Mouse (Mus musculus) stomach, embryonic 15.5 days (tissue): ENCODE results near the gene Parp14. TPM values are rescaled to one million over a fixed set of nuclear protein-coding genes. Genes with fewer than 3 reads are reported as not detected.
A peak's percentile ranks its signal among the peaks of the same experiment; 100 is the strongest.
"Not testable (repeated sequence)": the region's sequence is repeated elsewhere in the genome, so short reads cannot be mapped to it uniquely, and the experiment has no call there.

ENCODE experiments used
- ATAC-seq: fragments of 200-750 bp; cut with Nextera tagmentation; 2 replicates; pipeline ENCODE4 v1.8.0; 2017; ENCODE audit warnings: low read depth, moderate number of reproducible peaks, moderate TSS enrichment; ENCODE audit not compliant: insufficient read depth, low FRiP score
- H3K27ac ChIP-seq: fragments of 300-500 bp; sonication (generic); 2 replicates; pipeline ENCODE4 v1.5.1; 2015; ENCODE audit warnings: mild to moderate bottlenecking, inconsistent platforms
- H3K27me3 ChIP-seq: fragments of 300-500 bp; sonication (generic); replicated peaks from 2 replicates; pipeline ENCODE4 v1.6.1; 2015; ENCODE audit warnings: inconsistent platforms
- H3K36me3 ChIP-seq: fragments of 300-500 bp; sonication (generic); 2 replicates; pipeline ENCODE4 v1.6.1; 2015; ENCODE audit warnings: inconsistent platforms
- H3K4me1 ChIP-seq: fragments of 300-500 bp; sonication (generic); 2 replicates; pipeline ENCODE4 v1.6.1; 2015; ENCODE audit warnings: inconsistent platforms
- H3K4me2 ChIP-seq: fragments of 300-500 bp; sonication (generic); 2 replicates; pipeline ENCODE4 v1.6.1; 2015; ENCODE audit warnings: mild to moderate bottlenecking, inconsistent platforms
- H3K4me3 ChIP-seq: fragments of 300-500 bp; sonication (generic); replicated peaks from 2 replicates; pipeline ENCODE4 v1.5.1; 2015; ENCODE audit warnings: inconsistent platforms
- H3K9ac ChIP-seq: fragments of 300-500 bp; sonication (generic); 2 replicates; pipeline ENCODE4 v1.6.1; 2015; ENCODE audit warnings: inconsistent platforms
- H3K9me3 ChIP-seq: fragments of 300-500 bp; sonication (generic); 2 replicates; pipeline ENCODE4 v1.6.1; 2016; ENCODE audit warnings: inconsistent platforms
- WGBS: fragments of 180-500 bp; shearing (Covaris S2); methylation state at CpG from one replicate; pipeline ENCODE4 v1.1.7; 2015; 5-methylcytosine and 5-hydroxymethylcytosine counted together
- polyA plus RNA-seq: library from polyadenylated mRNA; unstranded; fragments of >200 nt; fragmentation: Nextera tagmentation; extraction: Ambion mirVana; gene quantifications from 2 replicates; pipeline ENCODE4 v1.2.1, GENCODE M21; 2015

Gene Parp14
- polyA plus RNA-seq, 1 experiment from 2014 or later: 1.8 TPM

DNA sequence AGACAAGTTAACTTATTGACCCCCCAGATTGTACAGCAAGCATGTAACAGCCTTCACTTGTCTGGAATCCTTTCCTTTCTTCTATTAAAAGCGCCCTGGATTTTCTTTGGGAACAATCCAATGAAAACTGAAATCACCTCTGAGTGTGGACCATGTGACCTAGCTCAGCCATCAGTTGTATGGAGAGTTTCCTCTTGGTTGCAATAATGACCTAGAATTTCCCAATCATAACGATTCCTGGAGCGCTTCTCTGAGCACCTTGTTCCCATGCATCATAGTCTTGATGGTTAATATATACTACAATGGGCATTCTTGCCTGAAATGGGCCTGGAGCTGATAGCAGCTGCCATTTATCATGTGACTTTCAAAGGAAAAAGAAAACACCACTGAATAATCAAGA lies 29.2 kb upstream of the Parp14 start:
- no peak overlapping the region for H3K9ac ChIP-seq
- H3K27me3 ChIP-seq: no peaks in the 10 kb centered on the region
- H3K36me3 ChIP-seq: no peaks in the 10 kb centered on the region
- no peaks in the 10 kb centered on the region for H3K4me1 ChIP-seq
- WGBS: 67% methylated on average over 3 of the region's 3 CpGs
- no peak overlapping the region for H3K4me2 ChIP-seq
- no peak overlapping the region for H3K4me3 ChIP-seq
- ATAC-seq: no peak
- no peak overlapping the region for H3K27ac ChIP-seq
- no peaks in the 10 kb centered on the region for H3K9me3 ChIP-seq

DNA sequence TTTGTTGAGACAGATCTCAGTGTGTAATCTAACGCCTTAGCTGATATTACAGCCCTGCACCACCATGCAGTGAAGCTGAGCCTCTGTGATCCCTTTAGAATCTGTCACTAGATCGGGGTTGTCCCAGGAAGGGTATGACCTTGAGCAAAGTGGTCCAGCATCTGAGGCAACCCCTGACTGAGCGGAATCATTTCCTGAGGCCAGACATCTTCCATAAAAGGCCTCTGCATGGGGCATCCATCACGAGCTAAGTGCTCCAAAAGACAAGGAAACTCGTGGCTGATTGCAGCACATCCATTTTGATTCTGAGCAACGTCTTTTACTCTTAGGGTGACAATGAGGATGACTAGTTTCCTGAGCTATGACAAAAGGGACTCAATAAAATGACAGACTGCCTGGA lies 23.7 kb upstream of the Parp14 start:
- no peak for ATAC-seq
- no peak overlapping the region for H3K4me2 ChIP-seq

GRCm38 (mm10) chr16:35891603-35892002 lies 20.3 kb upstream of the Parp14 start:
- H3K9ac ChIP-seq, H3K27me3 ChIP-seq, H3K27ac ChIP-seq, H3K4me1 ChIP-seq, H3K9me3 ChIP-seq, H3K4me2 ChIP-seq, ATAC-seq, H3K36me3 ChIP-seq, H3K4me3 ChIP-seq: not testable (repeated sequence)
- WGBS: 70% methylated on average over 5 of the region's 5 CpGs

More for the DNA sequence above, 23.7 kb upstream of the Parp14 start:
- WGBS: 35% methylated on average over 6 of the region's 6 CpGs
- H3K9me3 ChIP-seq: no peaks in the 10 kb centered on the region
- H3K4me3 ChIP-seq: no peak overlapping the region
- H3K9ac ChIP-seq: no peak overlapping the region
- no peaks in the 10 kb centered on the region for H3K4me1 ChIP-seq
- no peak overlapping the region for H3K27ac ChIP-seq
- no peaks in the 10 kb centered on the region for H3K36me3 ChIP-seq
- H3K27me3 ChIP-seq: no peaks in the 10 kb centered on the region

- H3K9me3 ChIP-seq: no peaks in the 10 kb centered on the region
- H3K9ac ChIP-seq: no peak overlapping the region
- H3K4me1 ChIP-seq: no peaks in the 10 kb centered on the region
- H3K27me3 ChIP-seq: no peaks in the 10 kb centered on the region
- no peak overlapping the region for H3K27ac ChIP-seq
- no peak overlapping the region for H3K4me3 ChIP-seq
- H3K4me2 ChIP-seq: no peak overlapping the region
- ATAC-seq: no peak
- WGBS: 79% methylated on average over 3 of the region's 3 CpGs
- no peaks in the 10 kb centered on the region for H3K36me3 ChIP-seq
Measured at GRCm38 (mm10) chr16:35890645-35891044, 19.3 kb upstream of the Parp14 start.

GRCm38 (mm10) chr16:35888910-35889309 lies 17.6 kb upstream of the Parp14 start:
- WGBS: 88% methylated on average over 5 of the region's 5 CpGs
- Histone ChIP-seq H3K9me3 (no peaks in the 10 kb centered on the region), H3K4me3 (no peak overlapping the region), H3K27me3 (no peaks in the 10 kb centered on the region), H3K4me1 (no peaks in the 10 kb centered on the region), H3K9ac (no peak overlapping the region), H3K4me2 (no peak overlapping the region), H3K27ac (no peak overlapping the region), H3K36me3 (no peaks in the 10 kb centered on the region)
- ATAC-seq: no peak

GRCm38 (mm10) chr16:35888174-35888573 lies 16.8 kb upstream of the Parp14 start:
- H3K27ac ChIP-seq: no peak overlapping the region
- no peak overlapping the region for H3K9ac ChIP-seq
- no peaks in the 10 kb centered on the region for H3K4me1 ChIP-seq
- no peak overlapping the region for H3K4me3 ChIP-seq
- no peaks in the 10 kb centered on the region for H3K27me3 ChIP-seq
- H3K4me2 ChIP-seq: no peak overlapping the region
- H3K36me3 ChIP-seq: no peaks in the 10 kb centered on the region
- ATAC-seq: no peak
- H3K9me3 ChIP-seq: no peaks in the 10 kb centered on the region
- WGBS: 78% methylated on average over 7 of the region's 7 CpGs

DNA sequence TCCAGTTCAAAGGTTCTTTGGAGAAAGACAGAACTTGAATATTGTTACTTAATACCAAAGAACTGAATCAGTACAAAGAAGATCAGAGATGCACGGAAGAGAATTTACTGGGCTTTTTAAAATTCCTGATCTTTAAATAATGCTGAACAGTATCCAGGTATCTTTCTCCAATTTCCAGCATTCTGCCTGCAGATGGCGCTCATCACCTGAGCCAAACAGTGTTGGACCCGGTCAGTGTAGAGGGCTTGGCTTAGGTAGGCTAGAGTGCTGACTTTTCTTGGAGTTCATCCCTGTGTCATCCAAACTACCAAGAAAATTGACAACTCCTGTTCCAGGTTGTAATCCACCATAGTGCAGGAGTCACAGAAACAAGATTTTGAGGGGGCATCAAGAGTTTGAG lies 3.1 kb upstream of the Parp14 start:
- Histone ChIP-seq H3K9me3 (no peaks in the 10 kb centered on the region), H3K36me3 (no peaks in the 10 kb centered on the region), H3K9ac (no peak overlapping the region), H3K27me3 (no peaks in the 10 kb centered on the region), H3K4me3 (no peak overlapping the region), H3K4me2 (no peak overlapping the region), H3K27ac (no peak overlapping the region), H3K4me1 (0 out of 2 replicates have a peak, but pooled peaks cover 4% of the 10 kb centered on the region)
- no peak for ATAC-seq
- WGBS: 28% methylated on average over 3 of the region's 3 CpGs

DNA sequence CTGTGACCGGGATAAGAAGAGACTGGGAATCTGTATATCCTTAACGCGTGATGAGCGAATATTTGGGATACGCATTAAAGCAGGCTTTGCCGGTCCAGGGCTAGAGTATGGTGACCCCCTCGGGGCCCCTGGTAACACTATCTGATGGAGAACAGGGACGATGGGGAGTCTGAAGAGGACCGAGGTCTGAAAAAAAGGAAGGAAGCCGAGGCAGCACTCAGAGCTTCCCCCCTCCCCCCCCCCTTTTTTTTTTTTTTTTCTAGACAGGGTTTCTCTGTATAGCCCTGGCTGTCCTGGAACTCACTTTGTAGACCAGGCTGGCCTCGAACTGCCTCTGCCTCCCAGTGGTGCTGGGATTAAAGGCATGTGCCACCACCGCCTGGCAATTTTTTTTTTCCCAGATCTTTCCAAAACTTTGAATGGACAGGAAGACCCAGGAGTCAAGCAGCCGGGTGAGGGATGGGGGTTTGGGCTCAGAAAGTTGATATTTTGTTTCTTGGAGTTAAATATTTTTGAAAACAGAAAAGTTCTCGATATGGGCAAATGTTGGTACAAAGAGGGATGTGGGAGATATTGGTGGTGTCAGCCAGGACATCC lies 1.2 kb upstream of the Parp14 start:
- no peaks in the 10 kb centered on the region for H3K36me3 ChIP-seq

DNA sequence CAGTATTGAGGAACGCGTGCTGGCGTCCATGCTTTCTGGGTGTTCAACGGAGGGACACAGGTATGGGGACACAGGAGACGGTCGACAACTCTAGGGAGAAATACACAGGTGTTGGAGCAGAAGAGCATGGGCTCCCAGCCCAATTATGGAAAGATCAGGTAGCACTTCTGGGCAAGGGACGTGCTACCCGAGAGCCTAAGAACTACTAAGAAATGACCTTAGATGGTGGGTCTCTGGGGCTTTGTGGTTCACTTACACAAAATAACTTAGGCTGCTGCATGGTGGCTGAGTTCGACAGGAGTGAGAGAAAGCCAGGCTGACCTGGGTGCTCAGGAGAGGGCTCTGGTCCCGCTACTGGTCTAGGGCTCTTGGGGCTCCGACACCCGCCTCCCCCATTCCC lies 554 bp upstream of the Parp14 start:
- Histone ChIP-seq H3K27me3 (no peaks in the 10 kb centered on the region), H3K9me3 (no peaks in the 10 kb centered on the region), H3K9ac (no peak overlapping the region), H3K4me3 (peak overlapping the region; percentile 75), H3K4me2 (peak overlapping the region; percentile 76), H3K4me1 (0 out of 2 replicates have a peak, but pooled peaks cover 4% of the 10 kb centered on the region), H3K36me3 (no peaks in the 10 kb centered on the region), H3K27ac (no peak overlapping the region)
- 16% methylated on average over 12 of the region's 12 CpGs for WGBS
- ATAC-seq: no peak

More for the DNA sequence above, 1.2 kb upstream of the Parp14 start:
- Histone ChIP-seq H3K9ac (no peak overlapping the region), H3K9me3 (no peaks in the 10 kb centered on the region), H3K27me3 (no peaks in the 10 kb centered on the region), H3K4me1 (0 out of 2 replicates have a peak, but pooled peaks cover 4% of the 10 kb centered on the region), H3K4me2 (peak overlapping the region; percentile 76), H3K27ac (no peak overlapping the region), H3K4me3 (0 out of 2 replicates have a peak overlapping the region, but pooled peaks have one; percentile 75)
- no peak for ATAC-seq
- 28% methylated on average over 14 of the region's 14 CpGs for WGBS

DNA sequence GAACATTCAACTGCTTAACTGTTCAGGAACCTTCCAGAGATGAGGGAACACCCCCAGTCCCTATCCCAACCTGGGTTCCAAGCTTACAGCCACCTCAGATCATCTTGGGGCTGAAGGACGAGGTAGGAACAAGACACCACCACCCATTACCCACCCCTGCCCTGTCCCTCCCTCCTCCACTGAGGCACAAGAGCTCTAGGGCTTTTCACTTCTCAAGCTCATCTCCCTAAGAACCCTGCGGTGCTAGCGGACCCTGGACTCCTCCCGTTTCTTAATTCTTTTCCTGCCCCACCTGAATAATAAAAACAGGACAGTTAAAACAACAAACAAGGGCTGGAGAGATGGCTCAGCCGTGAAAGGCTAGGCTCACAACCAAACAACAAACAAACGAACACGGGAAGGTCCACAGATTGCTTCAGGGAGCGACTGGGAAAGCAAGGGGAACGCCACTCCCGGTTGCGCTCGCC lies 730 bp downstream of the Parp14 start:
- ATAC-seq: 0 out of 2 replicates have a peak, but pooled peaks have one; percentile 6
- H3K4me2 ChIP-seq: peak overlapping the region; percentile 76
- H3K4me1 ChIP-seq: 0 out of 2 replicates have a peak, but pooled peaks cover 4% of the 10 kb centered on the region
- no peaks in the 10 kb centered on the region for H3K27me3 ChIP-seq
- peak overlapping the region; percentile 60 for H3K9ac ChIP-seq
- H3K9me3 ChIP-seq: no peaks in the 10 kb centered on the region
- peak overlapping the region; percentile 75 for H3K4me3 ChIP-seq
- 3% methylated on average over 12 of the region's 12 CpGs for WGBS
- H3K36me3 ChIP-seq: no peaks in the 10 kb centered on the region
- H3K27ac ChIP-seq: no peak overlapping the region

- no peak overlapping the region for H3K9ac ChIP-seq
- no peak for ATAC-seq
- H3K4me3 ChIP-seq: no peak overlapping the region
- peak overlapping the region; percentile 29; the same call in 1 of the 2 replicates for H3K4me2 ChIP-seq
- no peak overlapping the region for H3K27ac ChIP-seq
- WGBS: 72% methylated on average over 6 of the region's 6 CpGs
- 0 out of 2 replicates have a peak, but pooled peaks cover 4% of the 10 kb centered on the region for H3K4me1 ChIP-seq
- H3K27me3 ChIP-seq: no peaks in the 10 kb centered on the region
- no peaks in the 10 kb centered on the region for H3K9me3 ChIP-seq
- no peaks in the 10 kb centered on the region for H3K36me3 ChIP-seq
Measured at GRCm38 (mm10) chr16:35869656-35870055, 1.7 kb downstream of the Parp14 start.

- 0 out of 2 replicates have a peak overlapping the region, but pooled peaks have one; percentile 2 for H3K4me3 ChIP-seq
- no peaks in the 10 kb centered on the region for H3K36me3 ChIP-seq
- 0 out of 2 replicates have a peak, but pooled peaks cover 4% of the 10 kb centered on the region for H3K4me1 ChIP-seq
- peak overlapping the region; percentile 29 for H3K4me2 ChIP-seq
- no peaks in the 10 kb centered on the region for H3K9me3 ChIP-seq
- no peak overlapping the region for H3K27ac ChIP-seq
- ATAC-seq: no peak
- WGBS: 46% methylated on average over 3 of the region's 3 CpGs
- H3K9ac ChIP-seq: no peak overlapping the region
- H3K27me3 ChIP-seq: no peaks in the 10 kb centered on the region
Measured at GRCm38 (mm10) chr16:35869126-35869525, 2.2 kb downstream of the Parp14 start.
